Mouse (Mus musculus) ovary, postnatal 36 days (tissue): ENCODE measurements around the gene Actl6b.

Source experiments
- DNase-seq: peaks from one replicate; pipeline ENCODE4 v3.0.0; 2022; ENCODE audit warnings: low spot score, mixed read lengths

The Actl6b gene

DNA sequence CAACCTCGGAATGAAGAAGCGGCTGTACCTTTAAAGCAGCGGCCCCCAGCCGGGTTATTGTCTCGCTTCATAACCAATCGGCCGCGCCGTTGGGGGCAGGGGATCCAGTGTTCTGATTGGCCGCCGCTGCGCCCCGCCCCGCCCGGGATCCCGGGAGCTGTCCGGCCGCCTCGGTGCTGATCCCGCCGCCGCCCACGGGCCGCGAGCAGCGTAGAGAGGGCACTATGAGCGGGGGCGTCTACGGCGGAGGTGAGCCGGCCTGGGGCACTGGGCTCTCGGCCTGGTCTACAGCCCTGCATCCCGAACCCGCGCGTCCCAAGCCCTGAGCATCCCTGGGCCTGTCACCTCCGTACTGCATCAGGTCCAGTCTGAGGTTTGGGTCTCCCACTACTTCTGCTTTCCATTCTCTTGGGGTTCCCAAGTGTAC is at the start of gene Actl6b:
Gene Actl6b (plus strand): TSS at position 107 of the 427 bp plus-strand sequence.
- peak; percentile 82 for DNase-seq

GRCm38 (mm10) chr5:137504041-137504440 is 49.3 kb upstream of the Actl6b start:
- no peak for DNase-seq

- peak; percentile 81 for DNase-seq
These were observed 43.3 kb upstream of the Actl6b start for GRCm38 (mm10) chr5:137510014-137510501.

GRCm38 (mm10) chr5:137510573-137511390 is 42.5 kb upstream of the Actl6b start:
- DNase-seq, result no peak

DNA sequence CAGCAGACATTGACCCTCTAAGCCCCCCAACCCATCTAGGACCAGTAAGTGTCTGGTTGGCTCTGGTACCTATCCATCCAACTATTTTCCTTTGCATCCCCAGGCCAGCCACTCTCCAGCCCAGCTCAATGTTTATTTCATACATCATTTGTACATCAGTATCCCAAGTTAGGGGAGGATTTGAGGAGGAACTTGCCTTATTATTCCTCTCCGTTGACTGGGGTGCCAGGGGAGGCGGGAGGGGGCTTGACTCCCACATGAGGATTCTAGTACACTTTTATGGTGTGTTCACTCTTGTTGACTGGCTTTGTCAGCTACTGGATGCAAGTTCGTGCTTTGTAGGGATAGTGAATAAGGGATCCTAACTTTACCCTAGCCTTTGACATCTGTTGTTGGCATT is 41.6 kb upstream of the Actl6b start:
- no peak for DNase-seq

GRCm38 (mm10) chr5:137512847-137513794 is 40.2 kb upstream of the Actl6b start:
- DNase-seq, result no peak

DNA sequence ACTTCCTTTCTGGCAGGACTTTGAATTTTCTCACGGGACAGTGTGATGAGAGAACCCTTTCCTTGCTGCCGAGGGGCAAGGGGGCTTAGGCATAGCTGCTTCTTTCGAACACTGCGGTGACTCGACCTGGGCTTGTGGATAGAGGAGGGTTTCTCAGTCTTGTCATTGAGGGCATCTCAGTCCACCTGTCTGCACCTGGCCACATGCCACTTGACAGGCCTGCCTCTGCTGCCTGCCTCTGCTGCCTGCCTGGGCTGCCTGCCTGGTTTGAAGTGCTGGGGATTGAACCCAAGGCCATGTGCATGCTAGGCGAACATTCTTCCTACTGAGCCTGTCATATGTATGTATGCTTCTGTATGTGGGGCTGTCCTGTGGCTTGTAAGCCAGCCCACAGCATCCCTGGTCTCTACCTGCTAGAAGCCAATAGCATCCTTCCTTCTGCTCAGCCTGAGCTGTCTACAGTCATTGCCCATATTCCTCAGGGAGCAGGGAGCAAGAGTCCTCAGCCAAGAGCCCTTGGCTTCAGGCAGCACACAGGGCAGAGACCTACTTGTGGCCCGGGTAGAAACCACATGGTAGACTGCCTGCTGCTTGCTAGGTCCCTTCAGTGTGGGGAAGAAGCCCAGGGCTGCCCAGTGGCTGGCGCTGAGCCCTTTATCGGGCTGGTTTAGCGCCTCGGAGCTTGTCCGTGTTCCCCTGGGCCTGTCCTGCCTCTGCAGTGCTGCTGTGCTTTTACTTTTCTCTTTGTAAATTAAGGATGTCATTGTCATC is 39.2 kb upstream of the Actl6b start:
- DNase-seq, result no peak

DNA sequence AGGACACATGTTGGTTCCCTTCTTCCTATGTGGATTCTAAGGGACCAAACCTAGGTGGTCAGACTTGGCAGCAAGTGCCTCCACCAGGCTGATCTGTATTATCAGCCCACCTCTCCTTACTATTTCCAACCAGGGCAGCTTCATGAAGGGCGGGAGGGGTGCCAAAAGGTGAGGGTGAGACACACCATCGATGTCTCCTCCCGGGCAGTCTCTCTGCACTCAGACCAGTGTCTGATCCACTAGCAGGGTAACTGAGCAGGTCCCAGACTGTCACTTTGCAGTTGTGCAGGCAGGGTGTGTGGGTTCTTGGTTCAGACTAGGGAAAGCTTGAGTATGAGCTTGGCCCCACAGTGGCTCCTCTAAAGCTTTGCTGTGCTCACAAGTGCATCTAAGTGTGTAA is 38.5 kb upstream of the Actl6b start:
- DNase-seq, result no peak

DNA sequence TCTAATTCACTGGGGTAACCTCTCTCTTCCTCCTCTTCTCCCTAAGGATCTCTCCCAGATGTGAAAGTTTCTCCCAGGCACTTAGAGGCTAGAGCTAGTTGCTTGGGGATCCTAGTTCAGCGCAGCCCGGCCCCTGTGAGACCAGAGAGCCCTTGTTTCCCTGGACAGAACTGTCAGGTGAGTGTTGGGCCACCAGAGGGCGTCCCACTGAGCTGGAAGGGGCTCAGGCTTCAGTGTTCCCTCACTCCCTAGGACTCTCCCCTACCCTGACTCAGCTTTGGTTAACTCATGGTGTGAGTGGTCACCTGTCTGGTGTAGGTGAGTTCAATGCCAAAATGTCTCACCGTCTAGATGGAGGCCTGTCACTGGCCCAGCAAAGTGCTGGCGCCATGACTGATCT is 34.9 kb upstream of the Actl6b start, which contains the start of gene Gigyf1:
Gene Gigyf1 (plus strand): TSS at position 113 of the 400 bp plus-strand sequence.
- no peak for DNase-seq

GRCm38 (mm10) chr5:137519691-137520550 is 33.4 kb upstream of the Actl6b start:
- DNase-seq, result no peak

DNA sequence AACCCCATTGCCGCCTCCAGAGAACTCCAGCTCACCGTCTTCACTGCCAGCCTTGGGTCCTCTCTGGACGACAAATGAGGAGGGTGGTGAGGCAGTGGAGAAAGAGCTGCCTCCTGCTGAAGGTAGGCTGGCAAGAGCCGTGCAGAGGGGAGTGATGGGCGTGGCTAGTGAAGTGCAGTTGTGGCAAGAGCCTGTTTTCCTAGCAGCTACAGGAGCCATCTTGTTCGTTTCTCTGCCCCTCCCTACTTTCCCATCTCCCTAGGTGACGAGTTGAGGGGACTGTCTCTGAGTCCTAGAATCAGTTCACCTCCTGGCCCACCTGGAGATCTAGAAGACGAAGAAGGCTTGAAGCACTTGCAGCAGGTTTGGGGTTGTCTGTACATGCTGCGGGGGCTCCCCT is 31.5 kb upstream of the Actl6b start:
- no peak for DNase-seq

DNA sequence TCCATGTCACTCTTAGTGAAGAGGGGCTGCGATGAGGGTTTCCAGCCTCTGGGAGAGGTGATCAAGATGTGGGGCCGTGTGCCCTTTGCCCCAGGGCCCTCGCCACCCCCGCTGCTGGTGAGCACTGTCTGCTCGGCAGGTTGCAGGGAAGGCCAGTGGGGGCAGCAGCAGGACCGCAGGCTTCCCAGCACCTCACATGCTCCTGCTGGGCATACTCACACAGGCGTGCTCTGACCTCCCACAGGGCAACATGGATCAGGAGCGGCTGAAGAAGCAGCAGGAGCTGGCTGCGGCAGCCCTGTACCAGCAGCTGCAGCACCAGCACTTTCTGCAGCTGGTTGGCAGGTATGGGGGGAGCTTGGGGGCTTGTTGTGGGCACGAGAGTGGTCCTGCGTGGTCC is 30.6 kb upstream of the Actl6b start:
- no peak for DNase-seq

- DNase-seq, result peak; percentile 2
These were observed 29.7 kb upstream of the Actl6b start for GRCm38 (mm10) chr5:137523396-137524250.

DNA sequence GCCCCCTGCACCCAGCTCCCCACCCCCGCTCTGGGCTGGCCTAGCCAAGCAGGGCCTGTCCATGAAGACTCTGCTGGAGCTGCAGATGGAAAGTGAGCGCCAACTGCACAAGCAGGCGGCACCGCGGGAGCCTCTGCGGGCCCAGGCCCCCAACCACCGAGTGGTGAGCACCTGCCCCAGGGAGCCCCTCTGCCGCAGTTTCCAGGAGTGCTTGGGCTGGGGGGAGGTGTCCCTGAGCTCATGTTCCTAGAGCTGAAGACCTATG is 29.1 kb upstream of the Actl6b start:
- DNase-seq, result peak; percentile 13

DNA sequence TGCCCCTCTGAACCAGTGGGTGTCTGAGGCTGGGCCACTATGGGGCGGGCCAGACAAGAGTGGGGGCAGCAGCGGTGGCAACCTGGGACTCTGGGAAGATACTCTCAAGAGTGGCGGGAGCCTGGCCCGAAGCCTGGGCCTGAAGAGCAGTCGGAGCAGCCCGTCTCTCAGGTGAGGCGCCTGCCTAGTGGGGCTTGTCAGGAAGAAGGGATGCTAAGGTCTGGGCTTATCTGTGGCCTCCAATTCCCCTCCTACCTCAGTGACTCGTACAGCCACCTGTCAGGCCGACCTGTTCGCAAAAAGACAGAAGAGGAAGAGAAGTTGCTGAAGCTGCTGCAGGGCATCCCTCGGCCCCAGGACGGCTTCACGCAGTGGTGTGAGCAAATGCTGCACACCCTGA is 28.6 kb upstream of the Actl6b start:
- DNase-seq, result no peak

DNA sequence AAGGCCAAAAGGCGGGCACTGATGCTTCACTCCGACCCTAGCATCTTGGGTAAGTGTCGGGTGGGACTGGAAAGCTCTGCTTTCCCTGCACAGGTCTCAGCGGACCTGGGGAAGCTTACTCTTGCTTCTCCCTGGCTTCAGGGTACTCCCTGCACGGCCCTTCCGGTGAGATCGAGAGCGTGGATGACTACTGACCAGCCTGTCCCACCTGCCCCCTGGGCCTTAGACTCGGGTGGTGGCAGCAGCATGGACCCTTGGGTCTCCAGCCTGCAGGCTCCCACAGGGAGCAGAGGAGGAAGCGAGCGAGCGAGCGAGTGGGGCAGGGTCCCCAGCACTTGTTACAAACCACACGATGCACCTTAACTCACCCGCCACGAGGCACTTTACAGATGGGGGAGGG is 27.8 kb upstream of the Actl6b start:
- no peak for DNase-seq

DNA sequence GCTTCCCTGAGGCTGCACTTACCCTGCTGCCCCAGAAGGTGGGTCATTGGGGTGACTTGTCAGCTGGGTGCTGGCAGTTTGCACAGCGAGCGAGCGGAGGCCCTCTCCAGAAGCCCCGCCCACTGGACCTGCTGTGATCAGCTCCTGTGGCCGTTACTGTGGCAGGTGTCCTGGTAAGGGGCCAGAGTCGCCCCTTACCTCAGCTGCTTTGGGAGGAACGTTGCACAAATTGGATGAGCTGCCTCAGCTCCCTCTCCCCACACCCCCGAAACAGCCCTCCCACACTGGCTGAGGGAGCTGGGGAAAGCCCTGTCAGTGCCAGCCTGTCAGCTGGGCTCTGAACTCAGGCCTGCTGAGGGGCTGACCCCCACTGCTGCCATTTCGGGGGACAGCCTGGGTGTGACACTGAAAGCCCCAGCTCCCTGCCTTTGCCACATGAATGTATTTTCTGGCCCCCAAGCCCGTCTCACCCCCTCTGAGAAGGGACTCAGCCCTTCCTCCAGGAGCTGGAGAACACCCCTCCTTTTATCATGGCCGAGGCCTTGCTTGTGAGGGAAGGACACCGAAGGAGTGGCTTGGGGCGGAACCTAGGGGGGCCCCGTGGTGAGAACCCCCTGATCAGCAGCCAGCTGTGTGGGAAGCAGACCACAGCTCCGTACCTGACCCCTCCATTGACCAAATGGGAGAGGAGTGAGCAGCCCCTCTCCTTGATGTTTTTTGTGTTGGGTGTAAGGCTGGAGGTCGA is 27.0 kb upstream of the Actl6b start:
- peak; percentile 47 for DNase-seq

GRCm38 (mm10) chr5:137527413-137527812 is 25.9 kb upstream of the Actl6b start:
- no peak for DNase-seq

- DNase-seq, result no peak
These were observed 24.9 kb upstream of the Actl6b start for GRCm38 (mm10) chr5:137528247-137528968.
